Mouse (Mus musculus) G1E (cell line): ENCODE results near the gene Rictor.

Experiments
- CTCF ChIP-seq: IDR thresholded peaks from 2 replicates; pipeline ENCODE4 v1.5.1; 2012; ENCODE audit warnings: low read depth, low read length, inconsistent platforms, mixed read lengths
- GATA1 ChIP-seq: IDR thresholded peaks from 2 replicates; pipeline ENCODE4 v1.6.1; 2012; ENCODE audit warnings: borderline replicate concordance, low read length, inconsistent platforms, mixed read lengths
- GATA2 ChIP-seq: IDR thresholded peaks from 2 replicates; pipeline ENCODE4 v1.6.1; 2012; ENCODE audit warnings: low read depth, low read length, inconsistent platforms, borderline replicate concordance
- POLR2AphosphoS5 ChIP-seq: IDR thresholded peaks from 2 replicates; pipeline ENCODE4 v1.6.1; 2012; ENCODE audit warnings: low read depth, low read length, inconsistent platforms; ENCODE audit not compliant: insufficient replicate concordance
- TAL1 ChIP-seq: conservative IDR thresholded peaks from 2 replicates; pipeline ENCODE4 v1.6.1; 2012; ENCODE audit warnings: low read depth, low read length, inconsistent platforms, mixed read lengths

DNA sequence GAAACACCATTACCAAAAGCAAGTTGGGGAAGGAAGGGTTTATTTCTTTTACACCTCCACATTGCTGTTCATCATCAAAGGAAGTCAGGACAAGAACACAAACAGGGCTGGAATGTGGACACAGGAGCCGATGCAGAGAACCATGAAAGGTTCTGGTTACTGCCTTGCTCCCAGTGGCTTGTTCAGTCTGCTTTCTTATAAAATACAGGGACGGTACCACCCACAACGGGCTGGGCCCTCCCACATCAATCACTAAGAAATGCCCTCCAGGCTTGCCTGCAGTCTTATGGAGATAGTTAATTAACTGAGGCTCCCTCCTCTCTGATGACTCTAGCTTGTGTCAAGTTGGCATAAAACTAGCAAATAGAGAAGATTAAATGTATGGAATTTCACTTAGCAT, 46.2 kb upstream of the Rictor start:
- no peak for TF ChIP-seq CTCF
- no peak for TF ChIP-seq TAL1
- no peak for TF ChIP-seq GATA1
- no peak for TF ChIP-seq POLR2AphosphoS5
- TF ChIP-seq GATA2: no peak
